Mouse (Mus musculus) thymus, adult 2 months (tissue): Measurements from ENCODE around the gene S100pbp. TPM values are rescaled to one million over a fixed set of nuclear protein-coding genes. Genes with fewer than 3 reads are reported as not detected.

Source experiments
- DNase-seq: peaks from one replicate; pipeline ENCODE4 v3.0.0; 2021
- H3K27ac ChIP-seq: fragments of 200-500 bp; 2 replicates; pipeline ENCODE4 v1.5.1; 2012; ENCODE audit warnings: low read length, control low read depth; ENCODE audit not compliant: control insufficient read depth, insufficient read depth
- H3K27me3 ChIP-seq: fragments of 200-500 bp; 2 replicates; pipeline ENCODE4 v1.6.1; 2012; ENCODE audit warnings: mild to moderate bottlenecking, low read length, moderate library complexity, mixed read lengths; ENCODE audit not compliant: control insufficient read depth, insufficient read depth
- H3K36me3 ChIP-seq: fragments of 200-500 bp; 2 replicates; pipeline ENCODE4 v1.6.1; 2012; ENCODE audit warnings: mild to moderate bottlenecking, low read length, moderate library complexity; ENCODE audit not compliant: control insufficient read depth, insufficient read depth
- H3K4me1 ChIP-seq: fragments of 200-500 bp; replicated peaks from 2 replicates; pipeline ENCODE4 v1.6.1; 2012; ENCODE audit warnings: low read length; ENCODE audit not compliant: control insufficient read depth, insufficient read depth
- H3K4me3 ChIP-seq: fragments of 200-500 bp; 2 replicates; pipeline ENCODE4 v1.5.1; 2012; ENCODE audit warnings: mild to moderate bottlenecking, low read length, control low read depth, moderate library complexity; ENCODE audit not compliant: control insufficient read depth, insufficient read depth
- CTCF ChIP-seq: fragments of 200-500 bp; IDR thresholded peaks from 2 replicates; pipeline ENCODE4 v1.5.1; 2012; ENCODE audit warnings: mild to moderate bottlenecking, control low read depth, low read length, moderate library complexity, borderline replicate concordance; ENCODE audit not compliant: control insufficient read depth, poor library complexity, insufficient read depth; ENCODE audit errors: extremely low read depth
- POLR2A ChIP-seq: fragments of 200-500 bp; IDR thresholded peaks from 2 replicates; pipeline ENCODE4 v1.6.1; 2012; ENCODE audit warnings: mild to moderate bottlenecking, low read length, control low read depth, moderate library complexity; ENCODE audit not compliant: control insufficient read depth, poor library complexity, insufficient read depth; ENCODE audit errors: extremely low read depth
- WGBS: fragments of 180-500 bp; shearing (Covaris S2); methylation state at CpG from one replicate; pipeline ENCODE4 v1.1.7; 2018; 5-methylcytosine and 5-hydroxymethylcytosine counted together
- polyA plus RNA-seq: library from polyadenylated mRNA; depleted of rRNA; stranded (reverse); fragments of >200 nt; gene quantifications from 2 replicates; pipeline ENCODE4 v1.2.3, GENCODE M21; 2012

The S100pbp gene
- polyA plus RNA-seq, 1 experiment, result 58.7 TPM

DNA sequence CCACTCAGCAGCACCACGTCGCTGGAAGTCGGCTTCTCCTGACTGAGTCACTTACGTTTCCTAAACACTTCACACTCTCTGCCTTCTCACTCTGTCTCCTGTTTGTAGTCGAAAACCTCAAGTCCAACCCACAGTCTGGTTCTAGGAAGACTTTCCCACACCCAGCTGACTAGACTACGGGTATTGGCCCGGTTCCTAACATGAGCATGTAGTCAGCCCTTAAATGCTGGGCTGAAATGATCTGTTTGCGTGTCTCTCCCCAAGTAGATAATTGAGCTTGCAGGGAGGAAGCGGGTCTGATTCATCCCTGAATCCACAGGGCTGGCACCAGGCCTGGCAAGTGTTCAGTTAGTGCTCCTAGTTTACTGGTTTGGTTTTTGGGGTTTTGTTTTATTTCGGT lies 15.1 kb upstream of the S100pbp start:
- H3K4me1 ChIP-seq, result no peaks in the 10 kb centered on the region
- WGBS, result 92% methylated on average over 10 of the region's 10 CpGs
- no peak overlapping the region for H3K27ac ChIP-seq
- TF ChIP-seq CTCF, result no peak
- TF ChIP-seq POLR2A, result no peak
- peaks cover 45% of the 10 kb centered on the region for H3K36me3 ChIP-seq
- H3K27me3 ChIP-seq, result no peaks in the 10 kb centered on the region
- no peak overlapping the region for H3K4me3 ChIP-seq
- DNase-seq, result no peak

DNA sequence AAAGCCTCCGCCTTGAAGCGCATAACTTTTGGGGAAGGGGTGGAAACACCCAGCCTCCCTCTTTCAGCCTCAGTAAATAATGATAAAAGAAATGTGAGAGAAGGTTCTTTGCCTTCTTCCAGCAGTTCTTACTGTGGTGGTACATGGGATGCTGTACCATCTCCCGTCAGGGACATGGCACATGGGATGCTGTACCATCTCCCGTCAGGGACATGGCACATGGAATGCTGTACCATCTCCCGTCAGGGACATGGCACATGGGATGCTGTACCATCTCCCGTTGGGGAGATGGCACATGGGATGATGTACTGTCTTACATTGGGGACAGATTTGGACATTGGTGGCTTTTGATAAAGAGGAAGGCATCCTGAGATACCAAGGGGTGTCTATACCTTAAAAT lies 8.0 kb upstream of the S100pbp start:
- no peak overlapping the region for H3K27ac ChIP-seq
- no peak for DNase-seq
- no peaks in the 10 kb centered on the region for H3K27me3 ChIP-seq
- H3K36me3 ChIP-seq, result peaks cover 18% of the 10 kb centered on the region
- no peaks in the 10 kb centered on the region for H3K4me1 ChIP-seq
- H3K4me3 ChIP-seq, result no peak overlapping the region
- 96% methylated on average over 6 of the region's 6 CpGs for WGBS
- TF ChIP-seq POLR2A (no peak), CTCF (no peak)

DNA sequence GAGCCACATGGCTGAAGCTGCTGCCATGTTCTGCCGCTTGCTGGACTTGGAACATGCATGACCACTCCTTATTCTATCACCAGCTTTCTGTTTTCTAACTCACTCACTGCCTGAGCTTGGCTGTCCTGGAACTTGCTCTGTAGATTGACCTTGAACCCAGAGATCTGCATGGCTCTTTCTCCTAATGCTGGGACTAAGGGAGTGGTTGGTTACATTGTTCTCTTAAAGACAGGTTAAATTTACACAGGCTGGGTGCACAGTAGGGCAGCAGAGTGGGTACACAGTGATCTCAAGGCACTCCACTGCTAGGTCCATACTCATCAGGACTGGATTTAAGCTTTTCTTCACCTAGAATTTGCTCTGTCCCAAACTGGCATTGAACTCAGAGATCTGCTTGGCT lies 4.8 kb upstream of the S100pbp start:
- 100% methylated on average over 1 of the region's 1 CpGs for WGBS
- no peak overlapping the region for H3K4me3 ChIP-seq
- no peak overlapping the region for H3K27ac ChIP-seq
- TF ChIP-seq POLR2A, result no peak
- TF ChIP-seq CTCF, result no peak
- H3K36me3 ChIP-seq, result peaks cover 8% of the 10 kb centered on the region
- peaks cover 5% of the 10 kb centered on the region for H3K4me1 ChIP-seq
- DNase-seq, result no peak
- no peaks in the 10 kb centered on the region for H3K27me3 ChIP-seq

DNA sequence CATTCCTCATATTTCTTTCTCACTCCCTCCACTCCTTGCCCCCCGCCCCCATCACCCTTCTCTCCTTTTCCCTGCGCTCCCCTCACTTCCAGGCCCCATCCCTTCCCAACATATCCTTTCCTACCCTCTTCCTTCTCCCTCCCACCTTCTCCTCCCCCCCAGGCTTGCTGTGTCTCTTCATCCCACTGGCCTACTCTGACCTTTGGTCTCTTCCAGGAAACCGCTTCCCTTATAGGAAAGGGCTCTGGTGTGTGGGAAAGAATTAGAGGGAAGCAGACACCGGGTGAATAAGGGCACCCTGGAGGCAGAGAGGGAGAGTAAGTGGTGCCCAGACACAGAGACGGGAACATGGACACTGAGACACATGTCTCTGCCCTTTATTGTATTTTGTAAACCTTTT lies 2.2 kb upstream of the S100pbp start:
- peaks cover 7% of the 10 kb centered on the region for H3K4me1 ChIP-seq
- WGBS, result 94% methylated on average over 5 of the region's 5 CpGs
- TF ChIP-seq POLR2A (no peak), CTCF (no peak)

DNA sequence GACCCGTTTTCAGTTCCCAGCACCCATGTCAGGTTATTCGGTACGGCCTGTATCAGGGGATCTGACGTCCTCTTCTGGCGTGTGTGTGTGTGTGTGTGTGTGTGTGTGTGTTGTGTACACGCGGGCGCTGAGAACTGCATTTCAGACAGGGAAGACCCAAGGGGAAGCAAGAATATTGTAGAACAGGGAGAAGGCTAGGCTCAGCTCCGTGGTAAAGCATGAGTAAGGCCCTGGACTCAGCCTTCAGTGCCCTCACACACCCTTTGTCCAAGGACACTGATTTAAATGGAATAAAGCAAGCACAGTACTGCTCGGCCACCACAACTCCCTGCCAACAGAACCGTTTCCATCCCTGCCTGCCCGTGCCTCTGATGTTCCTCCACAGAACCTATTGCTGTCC lies 1.0 kb upstream of the S100pbp start:
- DNase-seq, result no peak
- H3K4me1 ChIP-seq, result peaks cover 7% of the 10 kb centered on the region
- 0% methylated on average over 12 of the region's 12 CpGs for WGBS
- no peak overlapping the region for H3K27ac ChIP-seq
- H3K27me3 ChIP-seq, result no peaks in the 10 kb centered on the region
- H3K4me3 ChIP-seq, result peak overlapping the region; percentile 80
- no peaks in the 10 kb centered on the region for H3K36me3 ChIP-seq
- TF ChIP-seq CTCF (no peak), POLR2A (no peak)

More for the DNA sequence above, 2.2 kb upstream of the S100pbp start:
- no peaks in the 10 kb centered on the region; the same call in 1 of the 2 replicates for H3K36me3 ChIP-seq
- no peak overlapping the region for H3K27ac ChIP-seq
- no peak overlapping the region for H3K4me3 ChIP-seq
- no peaks in the 10 kb centered on the region for H3K27me3 ChIP-seq
- no peak for DNase-seq

DNA sequence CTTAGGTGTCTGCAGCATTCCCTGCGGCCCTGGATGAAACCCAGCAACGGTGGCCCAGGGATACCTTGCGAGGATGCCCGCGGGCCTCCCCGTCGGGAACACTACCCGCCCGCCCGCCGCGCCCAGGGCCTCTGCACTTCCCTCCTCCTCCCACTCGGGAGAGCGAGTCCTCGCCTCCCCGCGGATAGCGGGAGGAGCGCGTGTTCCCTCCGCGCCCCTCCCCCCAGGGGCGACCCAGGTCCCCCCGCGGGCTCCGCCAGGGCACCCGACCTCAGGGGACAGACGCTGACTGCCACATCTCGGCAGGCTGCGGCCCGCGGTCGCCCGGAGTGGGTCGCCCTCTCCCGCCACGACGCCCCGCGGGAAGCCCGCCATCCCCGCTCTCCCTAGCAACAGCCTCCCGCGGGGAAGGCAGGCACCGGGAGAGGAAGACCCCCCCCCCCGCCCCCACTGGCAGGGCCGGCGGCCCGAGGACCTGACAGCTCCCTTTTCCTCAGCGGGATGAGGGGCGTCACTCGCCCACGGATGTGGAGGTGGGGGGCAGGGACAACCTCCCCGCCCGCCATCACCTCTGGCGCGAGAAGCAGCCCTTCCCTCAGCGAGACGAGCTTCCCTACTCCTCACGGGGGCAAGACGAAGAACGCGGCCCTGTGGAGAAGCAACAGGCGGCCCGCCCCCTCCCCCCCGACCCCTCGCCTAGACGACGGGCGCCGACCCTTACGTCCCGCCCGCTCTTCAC lies 555 bp downstream of the S100pbp start:
- no peaks in the 10 kb centered on the region for H3K36me3 ChIP-seq
- H3K4me1 ChIP-seq, result peaks cover 7% of the 10 kb centered on the region
- H3K27ac ChIP-seq, result peak overlapping the region; percentile 23; the same call in 1 of the 2 replicates
- peak; percentile 59 for DNase-seq
- H3K27me3 ChIP-seq, result no peaks in the 10 kb centered on the region
- TF ChIP-seq CTCF (peak; percentile 44; the same call in 1 of the 2 replicates), POLR2A (no peak)
- H3K4me3 ChIP-seq, result peak overlapping the region; percentile 96
- under 1% methylated on average over 63 of the region's 74 CpGs for WGBS
